Mouse (Mus musculus): ENCODE data around the gene Cd28. TPM values are rescaled to one million over a fixed set of nuclear protein-coding genes. Genes with fewer than 3 reads are reported as not detected.

Gene Cd28
- 0.09 and 0.15 TPM in 2 replicates for polyA plus RNA-seq (2014; fragmentation: Nextera tagmentation; extraction: Ambion mirVana)

- no peak within 1 kb of the TSS for H3K9ac ChIP-seq (ENCODE audit: low read length)
- no peaks in the 10 kb centered on the region for H3K9me3 ChIP-seq (ENCODE audit: control insufficient read depth, low read length)
- ATAC-seq (ENCODE audit: insufficient number of reproducible peaks, low FRiP score, low TSS enrichment, low read depth) (no peak), DNase-seq (ENCODE audit: low spot score) (no peak)
- H3K27me3 ChIP-seq (ENCODE audit: control insufficient read depth, insufficient read depth, low read length) = no peaks in the 10 kb centered on the region
- no peaks in the 10 kb centered on the region for H3K4me1 ChIP-seq (ENCODE audit: control insufficient read depth, insufficient read depth, low read length)
- H3K4me2 ChIP-seq (ENCODE audit: low read depth, severe bottlenecking) = no peak within 1 kb of the TSS
- WGBS = 85% methylated on average over 5 of the region's 5 CpGs
- H3K36me3 ChIP-seq (ENCODE audit: control insufficient read depth, insufficient read depth, low read length) = no peaks in the 10 kb centered on the region
- H3K27ac ChIP-seq (replicated peaks; ENCODE audit: low read depth, low read length) = no peak within 1 kb of the TSS
- no peak within 1 kb of the TSS for H3K4me3 ChIP-seq (ENCODE audit: low read depth, low read length)
These were observed at the start of gene Cd28 for GRCm38 (mm10) chr1:60716567-60716966. TSS of gene Cd28 (plus strand) at chr1:60716800.

DNA sequence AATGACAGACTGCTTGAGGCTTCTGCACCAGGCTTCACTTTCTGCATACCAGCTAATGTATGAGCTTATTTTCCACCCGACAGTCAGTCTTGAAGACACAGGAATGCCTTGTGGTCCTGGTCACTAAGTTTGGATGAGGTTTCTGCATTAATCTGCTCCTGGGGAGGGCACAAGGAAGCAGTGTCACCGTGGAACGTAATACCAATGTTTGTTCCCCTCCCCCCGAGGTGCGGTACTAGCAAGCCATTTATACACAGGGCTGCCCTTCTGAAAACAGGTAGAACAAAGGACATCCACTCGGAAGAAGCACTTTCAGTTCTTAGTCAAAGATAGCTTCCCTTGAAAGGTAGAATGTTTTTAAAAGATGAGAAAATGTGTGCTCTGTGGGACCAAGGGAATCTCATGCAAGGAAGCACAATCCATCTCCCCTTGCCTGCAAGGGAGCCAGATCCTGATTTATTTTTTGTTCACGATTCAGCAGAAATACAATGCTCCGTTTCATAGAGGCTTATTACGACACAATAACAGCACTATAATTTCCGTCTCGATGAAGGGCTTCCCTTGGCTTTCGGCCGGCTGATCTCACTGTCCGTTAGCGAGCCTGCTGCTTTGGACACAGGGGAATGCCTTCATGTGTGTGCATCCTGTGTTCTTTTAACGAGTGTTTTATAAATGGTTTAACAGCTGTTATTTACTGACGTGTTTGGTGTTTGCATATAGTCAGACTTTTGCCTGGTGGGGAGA is 48.6 kb upstream of the Cd28 start:
- Histone ChIP-seq H3K4me3 (ENCODE audit: low read depth, low read length) (no peak overlapping the region), H3K27ac (replicated peaks; ENCODE audit: low read depth, low read length) (no peak overlapping the region), H3K4me2 (ENCODE audit: low read depth, severe bottlenecking) (no peak overlapping the region), H3K9ac (ENCODE audit: low read length) (no peak overlapping the region), H3K4me1 (ENCODE audit: control insufficient read depth, insufficient read depth, low read length) (0 out of 2 replicates have a peak, but pooled peaks cover 3% of the 10 kb centered on the region), H3K9me3 (ENCODE audit: control insufficient read depth, low read length) (no peaks in the 10 kb centered on the region), H3K27me3 (ENCODE audit: control insufficient read depth, insufficient read depth, low read length) (no peaks in the 10 kb centered on the region), H3K36me3 (ENCODE audit: control insufficient read depth, insufficient read depth, low read length) (no peaks in the 10 kb centered on the region)
- ATAC-seq (ENCODE audit: insufficient number of reproducible peaks, low FRiP score, low TSS enrichment, low read depth) (no peak), DNase-seq (ENCODE audit: low spot score) (no peak)
- WGBS = 66% methylated on average over 17 of the region's 17 CpGs

DNA sequence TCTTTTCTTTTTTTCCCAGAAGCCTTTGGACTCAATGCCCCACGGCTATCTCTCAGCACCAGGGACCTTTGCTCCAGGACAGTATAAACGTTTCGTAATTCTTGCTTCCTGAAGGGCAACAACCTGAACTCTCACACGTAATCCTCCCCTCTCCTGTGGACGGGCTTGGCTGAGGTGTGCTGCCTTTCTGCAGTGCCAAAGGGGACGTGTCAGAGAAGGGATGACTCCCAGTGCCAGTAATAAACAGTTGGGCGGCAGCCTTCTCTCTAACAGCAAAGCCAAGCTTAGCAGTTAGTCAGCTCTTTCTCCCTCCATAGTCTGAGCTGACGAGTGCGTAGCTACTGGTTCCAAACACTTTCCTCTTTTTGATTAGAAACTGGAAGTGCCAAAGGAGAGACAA is 47.6 kb upstream of the Cd28 start:
- no peak overlapping the region for H3K4me3 ChIP-seq (ENCODE audit: low read depth, low read length)
- ATAC-seq (ENCODE audit: insufficient number of reproducible peaks, low FRiP score, low TSS enrichment, low read depth) = no peak
- 60% methylated on average over 9 of the region's 9 CpGs for WGBS

GRCm38 (mm10) chr1:60669664-60670063 is 46.9 kb upstream of the Cd28 start:
- ATAC-seq (ENCODE audit: insufficient number of reproducible peaks, low FRiP score, low TSS enrichment, low read depth) = no peak
- Histone ChIP-seq H3K9me3 (ENCODE audit: control insufficient read depth, low read length) (no peaks in the 10 kb centered on the region), H3K9ac (ENCODE audit: low read length) (no peak overlapping the region), H3K4me1 (ENCODE audit: control insufficient read depth, insufficient read depth, low read length) (0 out of 2 replicates have a peak, but pooled peaks cover 3% of the 10 kb centered on the region), H3K27ac (replicated peaks; ENCODE audit: low read depth, low read length) (no peak overlapping the region), H3K27me3 (ENCODE audit: control insufficient read depth, insufficient read depth, low read length) (no peaks in the 10 kb centered on the region), H3K36me3 (ENCODE audit: control insufficient read depth, insufficient read depth, low read length) (no peaks in the 10 kb centered on the region), H3K4me3 (ENCODE audit: low read depth, low read length) (no peak overlapping the region), H3K4me2 (ENCODE audit: low read depth, severe bottlenecking) (no peak overlapping the region)
- WGBS = 95% methylated on average over 2 of the region's 2 CpGs
- DNase-seq (ENCODE audit: low spot score) = no peak

More for the DNA sequence above, 47.6 kb upstream of the Cd28 start:
- 0 out of 2 replicates have a peak, but pooled peaks cover 3% of the 10 kb centered on the region for H3K4me1 ChIP-seq (ENCODE audit: control insufficient read depth, insufficient read depth, low read length)
- no peaks in the 10 kb centered on the region for H3K9me3 ChIP-seq (ENCODE audit: control insufficient read depth, low read length)
- H3K27me3 ChIP-seq (ENCODE audit: control insufficient read depth, insufficient read depth, low read length) = no peaks in the 10 kb centered on the region
- no peaks in the 10 kb centered on the region for H3K36me3 ChIP-seq (ENCODE audit: control insufficient read depth, insufficient read depth, low read length)
- H3K4me2 ChIP-seq (ENCODE audit: low read depth, severe bottlenecking) = no peak overlapping the region
- H3K27ac ChIP-seq (replicated peaks; ENCODE audit: low read depth, low read length) = no peak overlapping the region
- H3K9ac ChIP-seq (ENCODE audit: low read length) = no peak overlapping the region
- no peak for DNase-seq (ENCODE audit: low spot score)

DNA sequence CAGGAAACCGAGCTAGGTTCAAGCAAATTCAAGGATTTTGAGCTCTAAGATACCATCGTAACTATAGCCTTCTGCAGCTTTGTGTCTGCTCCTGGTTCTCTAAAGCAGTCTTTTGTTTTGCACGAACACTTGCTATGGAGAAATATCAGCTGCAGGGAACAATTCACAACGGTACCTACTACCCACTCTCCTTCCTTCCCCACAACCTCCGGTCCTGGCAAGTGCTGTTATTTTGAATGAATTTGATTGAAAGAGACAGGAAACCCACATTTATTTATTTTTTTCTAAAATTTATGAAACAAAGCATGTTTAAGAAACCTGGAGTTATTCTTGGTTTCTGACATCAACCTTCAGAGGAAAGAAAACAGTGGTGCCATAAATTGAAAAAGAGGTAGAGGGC is 46.4 kb upstream of the Cd28 start:
- DNase-seq (ENCODE audit: low spot score) = peak; percentile 4
- Histone ChIP-seq H3K4me2 (ENCODE audit: low read depth, severe bottlenecking) (no peak overlapping the region), H3K36me3 (ENCODE audit: control insufficient read depth, insufficient read depth, low read length) (no peaks in the 10 kb centered on the region), H3K4me3 (ENCODE audit: low read depth, low read length) (no peak overlapping the region), H3K27me3 (ENCODE audit: control insufficient read depth, insufficient read depth, low read length) (no peaks in the 10 kb centered on the region), H3K9ac (ENCODE audit: low read length) (no peak overlapping the region), H3K4me1 (ENCODE audit: control insufficient read depth, insufficient read depth, low read length) (0 out of 2 replicates have a peak, but pooled peaks cover 3% of the 10 kb centered on the region), H3K27ac (replicated peaks; ENCODE audit: low read depth, low read length) (no peak overlapping the region), H3K9me3 (ENCODE audit: control insufficient read depth, low read length) (no peaks in the 10 kb centered on the region)
- no peak for ATAC-seq (ENCODE audit: insufficient number of reproducible peaks, low FRiP score, low TSS enrichment, low read depth)
- 93% methylated on average over 5 of the region's 5 CpGs for WGBS

DNA sequence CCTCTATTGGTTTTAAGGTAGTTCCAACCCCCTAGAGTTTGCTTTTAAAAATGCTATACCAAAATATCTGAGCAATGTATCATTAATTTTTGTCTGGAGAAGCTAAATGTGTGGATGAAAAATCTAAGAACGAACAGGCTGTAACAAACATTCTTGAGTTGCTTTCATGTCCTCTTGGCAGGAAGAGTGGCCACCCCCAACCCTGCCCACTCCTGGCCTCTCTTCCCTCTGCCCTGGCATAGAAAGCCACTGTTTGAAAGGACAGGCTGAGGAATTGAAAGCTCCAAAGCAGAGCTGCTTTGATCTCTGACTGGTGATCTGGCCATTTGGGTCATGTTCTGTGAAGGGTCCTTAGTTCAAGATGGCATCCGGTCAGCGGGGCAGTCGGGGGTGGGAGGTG is 32.8 kb upstream of the Cd28 start:
- H3K4me3 ChIP-seq (ENCODE audit: low read depth, low read length) = no peak overlapping the region
- H3K4me2 ChIP-seq (ENCODE audit: low read depth, severe bottlenecking) = no peak overlapping the region
- H3K36me3 ChIP-seq (ENCODE audit: control insufficient read depth, insufficient read depth, low read length) = no peaks in the 10 kb centered on the region
- H3K4me1 ChIP-seq (ENCODE audit: control insufficient read depth, insufficient read depth, low read length) = no peaks in the 10 kb centered on the region
- H3K27ac ChIP-seq (replicated peaks; ENCODE audit: low read depth, low read length) = no peak overlapping the region
- no peak overlapping the region for H3K9ac ChIP-seq (ENCODE audit: low read length)
- no peak for DNase-seq (ENCODE audit: low spot score)
- H3K27me3 ChIP-seq (ENCODE audit: control insufficient read depth, insufficient read depth, low read length) = no peaks in the 10 kb centered on the region
- no peak for ATAC-seq (ENCODE audit: insufficient number of reproducible peaks, low FRiP score, low TSS enrichment, low read depth)
- H3K9me3 ChIP-seq (ENCODE audit: control insufficient read depth, low read length) = no peaks in the 10 kb centered on the region
- WGBS = 89% methylated on average over 4 of the region's 4 CpGs

- WGBS = 88% methylated on average over 3 of the region's 3 CpGs
- no peaks in the 10 kb centered on the region for H3K4me1 ChIP-seq (ENCODE audit: control insufficient read depth, insufficient read depth, low read length)
- ATAC-seq (ENCODE audit: insufficient number of reproducible peaks, low FRiP score, low TSS enrichment, low read depth) (no peak), DNase-seq (ENCODE audit: low spot score) (no peak)
- H3K9me3 ChIP-seq (ENCODE audit: control insufficient read depth, low read length) = no peaks in the 10 kb centered on the region
- no peak overlapping the region for H3K4me3 ChIP-seq (ENCODE audit: low read depth, low read length)
- no peak overlapping the region for H3K4me2 ChIP-seq (ENCODE audit: low read depth, severe bottlenecking)
- H3K9ac ChIP-seq (ENCODE audit: low read length) = no peak overlapping the region
- no peak overlapping the region for H3K27ac ChIP-seq (replicated peaks; ENCODE audit: low read depth, low read length)
- no peaks in the 10 kb centered on the region for H3K27me3 ChIP-seq (ENCODE audit: control insufficient read depth, insufficient read depth, low read length)
- H3K36me3 ChIP-seq (ENCODE audit: control insufficient read depth, insufficient read depth, low read length) = no peaks in the 10 kb centered on the region
These were observed 20.3 kb upstream of the Cd28 start for GRCm38 (mm10) chr1:60696115-60696895.

GRCm38 (mm10) chr1:60702641-60703040 is 14.0 kb upstream of the Cd28 start:
- Histone ChIP-seq H3K9me3 (ENCODE audit: control insufficient read depth, low read length) (no peaks in the 10 kb centered on the region), H3K4me1 (ENCODE audit: control insufficient read depth, insufficient read depth, low read length) (no peaks in the 10 kb centered on the region), H3K4me2 (ENCODE audit: low read depth, severe bottlenecking) (no peak overlapping the region), H3K36me3 (ENCODE audit: control insufficient read depth, insufficient read depth, low read length) (no peaks in the 10 kb centered on the region), H3K4me3 (ENCODE audit: low read depth, low read length) (no peak overlapping the region), H3K27ac (replicated peaks; ENCODE audit: low read depth, low read length) (no peak overlapping the region), H3K27me3 (ENCODE audit: control insufficient read depth, insufficient read depth, low read length) (no peaks in the 10 kb centered on the region), H3K9ac (ENCODE audit: low read length) (no peak overlapping the region)
- no peak for DNase-seq (ENCODE audit: low spot score)
- no peak for ATAC-seq (ENCODE audit: insufficient number of reproducible peaks, low FRiP score, low TSS enrichment, low read depth)
- 62% methylated on average over 2 of the region's 2 CpGs for WGBS
